Mouse (Mus musculus): ENCODE measurements around the gene Gm9945.

The Gm9945 gene

DNA sequence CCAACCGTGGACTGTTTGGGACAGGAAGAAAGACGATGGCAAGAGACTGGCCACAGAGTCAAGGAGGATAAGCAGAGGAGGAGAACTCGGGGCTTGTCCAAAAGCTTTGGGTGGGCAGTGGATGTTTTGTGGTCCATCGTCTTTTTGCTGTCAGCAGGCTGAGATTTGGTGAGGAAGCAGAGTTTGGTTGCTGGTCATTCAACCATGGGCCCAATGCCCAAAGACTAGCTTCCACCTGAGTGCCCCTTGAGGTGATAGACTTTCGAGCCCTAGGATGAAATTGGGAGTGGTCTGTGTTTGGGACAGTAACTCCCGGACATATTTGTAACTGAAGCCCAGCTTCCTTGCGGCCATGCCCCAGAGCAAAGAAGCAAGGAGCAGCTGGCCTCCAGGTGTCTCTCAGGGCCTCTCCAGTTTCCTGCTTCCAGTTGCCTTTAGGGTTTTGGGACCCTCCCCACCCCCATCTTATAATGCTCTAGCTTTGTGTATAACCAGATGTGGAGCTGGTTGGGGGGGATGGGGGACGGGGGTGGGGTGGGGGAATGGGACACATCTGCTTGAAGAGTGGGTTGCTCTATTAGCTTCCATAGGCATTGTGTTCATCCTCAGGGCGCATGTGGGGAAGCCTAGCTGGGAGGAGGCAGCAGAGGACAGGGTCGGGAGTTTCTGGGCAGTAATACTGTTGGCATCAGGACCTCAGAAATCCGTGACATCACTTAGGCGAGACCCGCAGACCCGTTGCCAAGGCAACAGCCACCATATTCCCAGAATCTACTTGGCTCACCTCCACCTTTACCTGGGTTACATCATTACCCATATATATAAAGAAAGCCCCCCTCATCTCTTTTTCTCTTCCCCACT, 43.8 kb downstream of the Gm9945 start:
- DNase-seq, result no peak

DNA sequence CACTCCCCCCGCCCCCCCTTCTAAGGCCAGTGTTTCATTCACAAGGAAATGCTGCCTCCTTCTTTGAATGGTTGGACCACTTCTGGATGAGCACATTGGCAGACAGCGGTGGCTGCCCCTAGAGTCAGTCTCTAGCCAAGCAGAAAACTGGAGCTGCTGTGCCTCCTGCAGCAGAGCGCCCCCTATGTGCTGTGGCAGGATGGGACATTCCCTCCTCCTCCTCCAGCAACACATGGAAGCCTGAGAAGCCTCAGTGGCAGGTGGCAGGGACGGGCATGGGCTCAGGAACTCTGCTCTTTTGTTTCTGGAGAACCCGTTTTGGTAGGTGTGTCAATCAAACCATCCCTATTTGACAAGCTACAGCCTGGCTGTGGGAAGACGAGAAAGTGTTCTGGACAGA, 44.9 kb downstream of the Gm9945 start:
- no peak for DNase-seq

DNA sequence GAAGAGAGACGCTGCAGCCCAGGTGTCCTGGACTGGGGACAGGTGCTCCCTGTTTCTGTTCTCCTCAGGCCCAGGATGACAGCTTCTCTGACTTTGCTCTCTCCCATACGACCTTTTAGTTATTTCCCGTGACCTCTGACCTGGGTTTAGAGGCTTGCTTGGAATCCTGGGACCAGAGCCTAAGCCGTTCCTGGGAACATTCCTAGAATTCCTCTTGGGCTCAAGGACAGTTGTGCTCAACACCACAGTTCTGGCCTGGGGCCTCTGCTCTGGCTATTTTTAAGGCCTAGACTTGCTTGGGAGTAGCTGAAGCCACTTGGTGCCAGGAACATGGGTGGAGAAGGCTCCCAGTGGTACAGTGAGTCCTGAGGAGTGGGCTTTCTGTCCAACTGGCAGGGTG, 45.5 kb downstream of the Gm9945 start:
- no peak for DNase-seq

DNA sequence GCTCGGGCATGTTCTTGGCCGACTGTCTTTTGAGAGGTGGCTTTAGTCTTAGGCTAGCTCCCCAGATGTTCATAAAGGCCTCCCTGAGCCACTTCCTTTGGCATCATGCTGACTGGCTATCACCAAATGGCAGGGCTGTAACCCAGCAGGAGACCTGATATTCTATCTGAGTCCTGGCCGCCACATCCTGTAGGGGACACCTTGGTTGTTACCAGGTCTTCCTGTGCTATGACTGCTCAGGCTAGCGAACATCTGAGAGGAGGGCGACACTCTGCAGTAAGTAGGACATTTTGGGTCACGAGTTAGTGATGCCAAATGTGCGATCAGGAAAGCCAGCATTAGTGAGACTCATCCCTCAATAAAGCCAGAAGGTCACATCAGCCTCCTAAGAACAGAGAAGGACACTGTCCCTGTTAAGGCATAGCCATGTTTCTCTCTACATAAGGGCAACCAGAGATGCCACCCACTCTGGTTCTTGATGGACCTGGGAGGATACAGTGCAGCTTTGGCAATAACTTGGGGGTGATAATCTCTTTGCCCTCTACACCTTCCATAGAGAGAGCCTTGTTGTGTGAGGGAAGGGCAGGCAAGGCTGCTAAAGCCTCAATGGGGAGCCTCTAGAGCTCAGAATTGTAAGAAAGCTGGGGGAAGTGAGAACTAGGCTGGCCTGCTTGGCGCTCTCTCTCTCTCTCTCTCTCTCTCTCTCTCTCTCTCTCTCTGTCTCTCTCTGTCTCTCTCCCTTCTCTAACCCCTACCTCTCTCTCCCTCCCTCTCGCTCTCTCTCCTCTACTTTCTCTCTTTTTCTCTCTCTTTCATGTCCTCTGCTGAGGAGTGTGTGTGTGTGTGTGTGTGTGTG, 48.7 kb downstream of the Gm9945 start:
- DNase-seq, result no peak

DNA sequence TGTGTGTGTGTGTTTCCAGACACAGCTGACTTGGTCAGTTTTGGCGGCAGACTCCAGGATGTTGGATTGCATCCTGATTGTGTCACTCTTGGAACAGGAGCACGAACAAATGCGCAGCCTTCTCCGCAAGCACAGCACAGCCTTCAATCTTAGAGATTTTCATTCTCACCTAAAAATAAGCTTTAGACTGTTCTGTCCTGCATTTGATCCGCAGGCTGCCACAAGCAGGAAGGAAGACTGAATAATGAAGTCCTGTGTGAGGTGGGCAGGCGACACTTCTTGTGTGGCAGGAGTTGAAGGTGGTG, 49.2 kb downstream of the Gm9945 start:
- no peak for DNase-seq

DNA sequence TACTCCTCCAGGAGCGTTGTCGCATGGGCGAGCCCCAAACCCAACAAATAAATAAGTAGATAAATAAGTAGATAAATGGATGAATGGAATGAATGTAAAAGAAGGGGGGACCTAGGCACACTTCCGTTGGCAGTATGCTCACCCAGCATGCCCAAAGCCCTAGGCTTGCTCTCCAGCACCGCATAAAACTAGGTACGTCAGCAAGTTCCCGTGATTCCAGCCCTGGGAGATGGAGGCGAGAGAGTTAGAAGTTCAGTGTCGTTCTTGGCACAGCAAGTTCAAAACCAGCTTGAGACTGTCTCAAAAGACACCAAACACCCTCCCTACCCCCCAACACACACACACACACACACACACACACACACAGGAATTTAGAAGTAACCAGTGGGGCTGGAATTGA, 50.0 kb downstream of the Gm9945 start:
- no peak for DNase-seq

Measured in spleen, adult 18-20 months (tissue).